Mouse (Mus musculus): Measurements from ENCODE around the gene Dusp27.

The Dusp27 gene

DNA sequence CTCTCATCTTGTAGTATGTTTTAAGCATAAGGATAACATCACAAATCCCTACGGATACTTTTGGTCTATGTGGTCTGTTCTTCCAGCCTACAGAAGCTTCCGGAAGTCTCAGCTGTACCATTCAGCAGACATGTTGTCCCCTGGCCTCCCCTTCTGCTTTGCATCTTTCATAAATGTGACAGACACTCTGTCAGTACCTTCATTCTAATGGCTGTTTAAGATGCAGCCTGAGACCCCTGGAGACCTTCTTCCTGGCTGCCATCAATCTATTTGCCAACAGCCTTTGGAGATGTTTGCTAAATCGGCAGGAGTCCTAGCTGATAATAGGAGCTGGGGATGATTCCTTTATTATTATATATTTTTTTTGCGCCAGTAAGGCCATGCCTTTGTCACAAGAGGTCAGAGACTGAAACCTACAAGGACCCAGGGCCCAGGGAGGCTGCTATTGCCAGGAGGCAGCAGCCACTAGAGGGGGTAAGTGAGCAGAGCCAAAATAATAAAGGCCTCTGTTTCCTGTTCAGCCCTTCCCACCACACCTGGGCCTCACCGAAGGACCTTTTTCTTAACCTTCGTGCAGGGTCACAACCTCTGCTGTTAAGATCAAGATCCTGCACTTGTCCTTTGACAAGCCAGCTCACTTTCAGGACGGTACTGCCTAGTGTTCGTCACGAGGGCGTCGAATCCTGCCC lies 24.7 kb downstream of the Dusp27 start:
- DNase-seq (ENCODE audit: low read depth, low spot score), result no peak

DNA sequence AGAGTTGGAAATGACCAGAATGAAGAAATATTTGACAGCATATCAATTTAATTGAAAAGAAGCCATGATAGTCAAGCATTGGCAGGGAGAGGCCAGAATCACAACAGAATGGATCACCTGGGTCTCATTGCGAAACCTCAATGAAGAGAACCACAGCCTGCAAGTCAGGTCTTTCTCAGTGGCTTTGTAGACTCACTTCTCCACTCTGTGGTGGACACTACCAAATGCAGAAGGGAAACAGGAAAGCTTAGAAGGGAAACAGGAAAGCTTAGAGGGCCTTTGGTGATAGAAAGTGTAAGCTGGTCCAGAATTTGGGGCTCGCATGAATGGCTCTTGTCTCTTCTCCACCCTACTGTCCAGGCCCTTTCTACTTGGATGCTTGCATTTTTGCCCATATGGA lies 29.6 kb downstream of the Dusp27 start:
- no peak for DNase-seq (ENCODE audit: low read depth, low spot score)

DNA sequence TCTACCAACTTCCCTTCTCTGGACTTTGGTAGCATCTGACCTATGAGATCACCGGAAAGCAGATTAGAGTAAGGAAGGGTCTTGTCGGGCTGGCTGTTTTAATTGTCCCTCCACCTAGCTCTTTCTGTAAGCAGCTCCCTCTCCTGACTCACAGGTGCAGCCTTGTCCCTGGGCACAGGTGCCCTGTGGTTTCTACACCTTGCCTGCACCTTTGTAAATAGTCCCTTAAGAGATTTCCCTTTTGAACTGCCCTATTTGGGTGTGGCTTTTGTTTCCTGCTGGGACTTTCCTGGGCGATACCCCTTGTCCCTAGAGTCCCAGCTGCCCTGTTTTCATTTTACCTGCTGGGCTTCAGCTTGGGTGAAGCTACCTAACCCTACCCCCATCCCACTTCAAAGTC lies 33.3 kb downstream of the Dusp27 start:
- DNase-seq (ENCODE audit: low read depth, low spot score), result no peak

DNA sequence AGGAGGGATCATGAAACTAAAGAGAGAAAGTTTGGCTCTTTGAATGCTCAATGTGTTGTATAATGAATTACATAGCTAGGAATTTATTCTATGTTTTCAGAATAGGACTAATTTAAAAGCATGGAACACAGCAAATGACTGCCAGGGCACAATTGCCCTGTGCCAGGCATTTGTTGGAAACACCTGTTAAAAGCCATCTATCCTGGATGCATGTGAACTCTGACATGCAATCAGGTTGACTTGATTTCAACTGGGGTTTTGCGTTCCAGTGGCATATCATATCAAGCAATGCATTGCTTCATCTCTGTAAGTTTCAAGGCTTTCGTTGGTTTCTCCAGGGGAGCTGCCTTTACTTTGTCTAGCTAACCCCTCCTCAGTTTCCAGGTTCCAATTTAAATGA lies 37.4 kb downstream of the Dusp27 start:
- DNase-seq (ENCODE audit: low read depth, low spot score), result no peak

DNA sequence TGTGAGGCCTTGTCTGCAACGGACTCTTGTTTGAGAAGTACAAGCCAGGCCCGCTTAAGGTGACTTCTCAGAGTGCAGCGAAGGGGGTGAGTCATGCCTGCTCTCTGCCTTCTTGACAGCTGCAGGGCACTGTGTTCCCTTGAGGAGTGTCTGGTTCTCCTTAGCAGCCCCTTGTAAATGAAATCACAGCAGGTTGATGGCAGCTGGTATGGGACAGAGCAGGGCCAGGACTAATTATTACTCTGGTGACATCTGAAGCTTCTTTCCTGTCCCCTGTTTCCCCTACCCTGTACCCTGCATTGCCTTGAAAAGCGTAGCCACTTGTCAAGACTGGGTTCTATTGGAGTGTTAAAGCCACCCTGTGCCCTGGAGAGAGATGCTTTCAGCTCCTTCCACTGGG lies 38.0 kb downstream of the Dusp27 start:
- DNase-seq (ENCODE audit: low read depth, low spot score), result no peak

DNA sequence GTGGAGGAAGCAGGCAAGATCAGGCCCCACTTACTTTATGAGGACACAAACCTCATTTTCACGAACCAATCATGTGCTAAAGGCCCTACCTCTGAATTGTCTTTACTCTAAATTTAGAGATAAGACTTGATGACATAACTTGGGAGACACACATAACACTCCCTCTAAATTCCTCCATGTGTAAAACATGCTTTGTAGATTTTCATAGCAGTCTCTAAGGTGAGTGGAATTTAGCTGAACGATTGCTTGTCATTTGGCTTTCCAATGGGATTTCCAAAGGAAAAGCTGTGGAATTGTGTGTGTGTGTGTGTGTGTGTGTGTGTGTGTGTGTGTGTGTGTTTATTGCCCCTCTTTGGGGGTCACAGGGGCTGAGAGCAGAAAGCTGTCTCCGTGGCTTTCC lies 38.4 kb downstream of the Dusp27 start:
- no peak for DNase-seq (ENCODE audit: low read depth, low spot score)

DNA sequence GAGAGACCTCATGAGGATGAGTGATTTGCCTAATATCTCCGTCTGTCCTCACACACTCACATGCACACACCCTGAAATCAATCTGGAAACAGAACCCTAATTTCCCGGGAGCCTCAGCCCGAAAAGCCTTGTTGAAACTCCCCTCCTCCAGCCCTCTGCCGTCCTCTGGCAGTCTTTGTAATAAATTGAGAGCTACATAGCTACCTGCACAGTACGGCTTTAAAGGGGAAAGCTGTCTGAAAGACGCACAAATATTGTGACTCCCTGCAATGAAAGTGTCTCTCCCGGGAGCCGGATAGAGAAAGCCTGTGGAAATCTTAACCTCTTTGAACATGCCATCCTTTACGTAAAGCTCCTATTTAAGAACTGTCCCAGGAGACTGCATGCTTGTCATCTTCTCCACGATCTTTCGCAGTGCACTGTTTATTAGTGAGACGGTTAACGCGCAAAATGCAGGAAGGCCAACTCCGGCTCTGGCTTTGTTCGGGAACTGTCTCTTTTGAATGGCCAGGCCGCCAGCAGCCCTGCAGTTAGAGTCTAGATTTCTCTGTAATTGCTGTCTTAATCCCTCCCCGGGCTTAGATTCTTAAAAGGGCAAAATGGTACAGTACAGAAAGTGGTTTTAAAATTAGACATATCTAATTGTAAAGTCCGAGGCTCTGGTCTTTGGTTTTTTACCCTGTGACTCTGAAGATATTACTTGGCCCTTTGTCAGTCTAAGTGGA lies 39.1 kb downstream of the Dusp27 start:
- no peak for DNase-seq (ENCODE audit: low read depth, low spot score)

DNA sequence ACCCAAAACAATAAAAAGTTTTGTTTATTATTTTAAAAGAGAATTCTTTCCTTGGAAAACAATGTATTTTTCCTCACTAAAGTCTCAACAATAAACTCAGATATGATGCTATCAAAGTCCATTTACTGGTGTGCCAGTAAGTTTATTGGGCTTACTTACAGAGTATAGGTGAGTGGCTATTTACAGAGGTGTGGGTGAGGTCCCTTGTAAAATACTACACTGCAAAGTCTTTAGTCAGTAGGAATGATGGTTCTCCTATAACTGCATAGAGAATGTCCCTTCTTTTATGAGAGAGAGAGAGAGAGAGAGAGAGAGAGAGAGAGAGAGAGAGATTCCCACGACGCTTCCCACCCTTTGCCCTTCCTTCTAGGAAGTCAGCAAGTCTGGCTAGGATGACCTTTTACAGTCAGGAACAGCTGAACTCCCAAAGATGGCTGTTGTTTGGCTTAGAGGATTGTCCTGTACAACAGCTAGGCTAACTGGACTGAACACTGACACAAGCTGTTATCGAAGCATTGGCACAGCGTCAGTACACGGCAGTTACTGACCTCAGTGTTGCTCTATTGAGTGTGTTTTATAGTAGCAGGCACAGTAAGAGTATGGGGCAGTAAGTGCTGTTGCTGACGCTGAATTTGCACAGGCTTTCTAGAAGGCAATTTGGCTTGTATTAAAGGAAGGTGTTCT lies 50.5 kb downstream of the Dusp27 start:
- DNase-seq (ENCODE audit: low read depth, low spot score), result no peak

DNA sequence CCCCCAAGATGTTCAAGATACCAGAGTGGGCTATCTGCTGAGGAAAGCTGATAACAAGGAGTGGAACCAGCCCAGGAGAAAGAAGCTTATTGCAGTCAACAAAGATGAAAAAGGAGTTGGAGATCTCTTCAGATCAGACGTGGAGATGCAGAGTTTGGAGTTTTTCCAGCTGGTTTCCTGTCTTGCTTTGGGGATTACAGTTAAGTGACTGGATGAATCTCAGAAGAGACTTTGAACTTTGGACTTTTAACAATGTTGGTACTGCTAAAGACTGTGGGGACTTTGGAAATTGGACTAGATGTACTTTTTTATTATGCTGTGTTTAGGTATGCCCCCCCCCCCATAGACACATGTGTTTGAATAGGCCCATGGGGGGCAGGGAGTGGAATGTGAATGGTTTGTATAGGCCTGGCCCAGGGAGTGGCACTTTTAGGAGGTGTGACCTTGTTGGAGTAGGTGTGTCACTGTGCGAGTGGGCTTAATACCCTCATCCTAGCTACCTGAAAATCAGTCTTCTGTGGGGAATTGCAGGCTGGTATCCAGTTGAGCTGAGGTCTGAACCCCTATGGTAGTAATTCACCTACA lies 59.8 kb downstream of the Dusp27 start:
- no peak for DNase-seq (ENCODE audit: low read depth, low spot score)

DNA sequence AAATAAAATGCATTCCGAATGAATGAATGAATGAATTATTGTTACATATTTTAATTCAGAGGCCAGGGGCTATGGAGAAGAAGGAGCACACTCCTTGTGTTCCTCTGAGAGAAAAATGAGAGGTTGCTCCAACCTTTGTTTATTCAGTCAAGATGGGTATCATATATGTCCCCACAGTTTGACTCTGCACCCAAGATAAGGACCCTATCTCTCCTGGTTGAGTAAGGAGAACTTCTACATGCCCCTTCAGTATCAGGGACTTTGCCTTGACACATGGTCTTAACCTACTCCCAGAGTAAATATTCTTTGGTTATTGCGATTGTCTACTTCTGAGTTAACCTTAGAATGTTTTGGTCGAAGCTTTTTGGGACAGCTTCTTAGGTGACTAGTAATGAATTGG lies 63.9 kb downstream of the Dusp27 start:
- no peak for DNase-seq (ENCODE audit: low read depth, low spot score)

DNA sequence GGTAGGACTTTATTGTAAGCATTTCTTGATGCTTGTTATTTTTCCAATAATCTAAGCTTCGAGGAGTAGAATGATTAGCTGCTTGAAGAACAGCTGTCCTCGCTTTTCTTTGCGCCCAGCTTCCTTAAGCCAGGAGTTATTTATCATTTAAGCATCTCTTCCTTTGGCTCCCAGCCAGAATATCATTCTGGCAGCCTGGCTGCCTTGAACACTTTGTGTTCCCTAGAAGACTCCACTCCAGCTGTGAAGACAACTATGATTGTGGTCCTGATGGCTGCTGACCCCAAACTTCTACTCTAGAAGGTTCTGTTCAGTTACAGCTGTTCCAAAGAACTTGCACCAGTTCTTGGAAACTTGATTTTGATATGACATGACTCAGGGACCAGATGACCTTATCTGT lies 66.2 kb downstream of the Dusp27 start:
- no peak for DNase-seq (ENCODE audit: low read depth, low spot score)

DNA sequence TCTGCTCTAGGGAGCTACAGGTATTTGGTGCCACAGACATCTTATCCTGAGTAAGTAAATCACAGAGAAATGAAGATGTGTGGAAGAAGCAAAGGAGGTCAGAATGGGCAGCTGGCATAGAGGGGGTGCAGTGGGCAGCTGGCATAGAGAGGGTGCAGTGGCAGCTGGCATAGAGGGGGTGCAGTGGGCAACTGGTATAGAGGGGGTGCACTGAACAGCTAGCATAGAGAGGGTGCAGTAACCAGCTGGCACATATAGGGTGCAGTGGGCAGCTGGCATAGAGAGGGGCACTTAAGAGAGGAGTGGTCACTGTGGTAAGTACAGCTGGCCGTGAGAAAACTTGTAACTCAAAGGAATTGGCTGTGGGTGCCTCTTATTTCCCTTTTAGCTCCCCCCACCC lies 67.3 kb downstream of the Dusp27 start:
- DNase-seq (ENCODE audit: low read depth, low spot score), result no peak

DNA sequence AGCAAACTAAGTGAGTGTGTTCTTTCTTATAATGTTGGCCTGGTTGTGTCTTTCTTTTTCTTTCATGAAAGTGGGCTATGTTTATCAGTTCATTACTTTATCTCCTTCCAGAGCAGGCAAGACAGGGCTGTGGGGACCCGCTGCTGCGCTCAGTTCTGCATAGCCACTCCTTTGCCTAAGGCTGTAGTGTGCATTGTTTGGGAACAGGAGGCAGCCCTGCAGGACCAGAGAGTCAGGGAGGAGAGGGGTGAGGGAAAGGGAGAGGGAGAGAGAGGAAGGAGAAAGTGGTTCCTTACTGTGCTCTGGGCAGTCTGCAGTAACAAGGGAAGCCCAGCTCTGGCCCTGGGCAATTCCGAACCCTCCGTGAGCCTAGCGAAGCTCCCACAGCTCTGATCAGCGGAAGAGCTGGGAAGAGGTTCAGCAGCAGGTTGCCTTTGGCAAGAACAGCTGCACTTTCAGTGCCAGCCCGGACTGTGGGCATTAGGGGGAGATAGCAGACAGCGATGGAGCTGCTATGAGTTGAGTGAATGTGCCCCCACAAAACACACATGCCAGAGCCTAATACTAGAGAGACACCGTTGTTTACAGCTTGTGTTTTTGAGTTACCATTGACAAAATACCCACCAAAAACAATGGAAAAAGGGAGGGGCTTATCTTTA lies 71.5 kb downstream of the Dusp27 start:
- DNase-seq (ENCODE audit: low read depth, low spot score), result no peak

DNA sequence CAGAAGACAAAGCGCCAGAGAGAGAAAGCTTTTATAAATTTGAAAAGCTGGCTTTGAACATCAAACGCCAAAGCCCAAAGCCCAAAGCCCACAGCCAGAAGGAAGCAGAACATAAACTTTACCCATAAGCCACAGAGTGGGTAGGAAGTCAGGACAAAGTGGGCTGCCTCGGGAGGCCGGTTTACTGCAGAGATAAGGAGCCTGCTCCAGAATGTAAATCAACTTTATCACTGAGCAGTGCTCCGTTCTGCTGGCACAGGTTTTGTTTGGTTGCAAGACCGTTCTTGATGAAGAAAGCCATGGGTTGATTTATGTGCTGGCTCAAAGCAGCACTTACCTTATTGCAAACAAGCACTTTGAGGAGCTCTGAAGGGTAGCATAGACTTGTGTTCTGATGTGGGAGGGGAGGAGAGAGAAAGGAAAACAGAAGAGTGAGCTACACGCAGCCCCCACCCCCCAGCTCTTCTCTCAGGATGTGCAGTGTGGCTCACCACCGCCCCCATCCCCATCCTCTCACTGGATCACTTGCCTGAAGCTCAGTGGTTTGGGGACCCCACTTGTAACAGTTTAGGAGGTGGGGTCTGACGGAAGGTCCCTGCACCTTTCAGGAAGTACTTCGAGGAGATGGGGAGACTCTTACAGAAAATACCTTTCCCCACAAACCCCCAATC lies 74.3 kb downstream of the Dusp27 start:
- DNase-seq (ENCODE audit: low read depth, low spot score), result no peak

DNA sequence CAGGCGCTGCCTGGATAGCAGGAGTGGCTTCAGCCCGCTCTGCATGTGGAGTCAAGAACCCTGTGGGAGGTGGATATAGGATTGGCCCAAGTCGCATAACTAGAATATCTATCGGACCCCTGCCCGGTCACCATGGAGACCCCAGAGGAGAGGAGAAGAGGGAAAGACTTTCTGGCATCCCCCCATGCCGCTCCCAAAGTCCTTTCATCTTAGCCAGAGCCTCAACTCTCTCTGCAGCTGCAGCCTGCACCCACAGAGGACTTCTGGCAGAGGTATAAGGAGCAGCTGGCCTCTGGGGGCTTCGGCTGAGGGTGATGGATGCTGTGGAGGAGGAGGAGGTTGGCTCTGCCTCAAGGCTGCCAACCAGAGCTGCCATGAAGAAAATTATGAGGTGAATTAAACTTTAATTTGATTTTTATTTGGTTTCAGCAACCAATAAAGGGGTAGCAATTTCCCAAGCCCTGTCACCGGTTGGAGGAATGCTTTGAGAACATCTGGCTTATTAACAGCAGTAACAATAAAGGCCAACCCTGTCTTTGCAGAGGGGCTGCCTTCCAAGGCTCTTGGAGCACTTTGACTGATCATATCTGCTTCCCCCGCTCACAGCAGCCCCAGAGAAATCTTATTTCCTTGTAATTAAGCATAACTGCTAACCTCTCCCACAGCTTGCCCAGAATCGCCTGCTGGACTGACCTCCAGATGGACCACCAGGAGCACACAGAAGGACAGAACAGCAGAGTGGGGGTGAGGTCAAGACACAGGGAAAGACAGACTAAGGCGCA lies 78.5 kb downstream of the Dusp27 start:
- no peak for DNase-seq (ENCODE audit: low read depth, low spot score)

DNA sequence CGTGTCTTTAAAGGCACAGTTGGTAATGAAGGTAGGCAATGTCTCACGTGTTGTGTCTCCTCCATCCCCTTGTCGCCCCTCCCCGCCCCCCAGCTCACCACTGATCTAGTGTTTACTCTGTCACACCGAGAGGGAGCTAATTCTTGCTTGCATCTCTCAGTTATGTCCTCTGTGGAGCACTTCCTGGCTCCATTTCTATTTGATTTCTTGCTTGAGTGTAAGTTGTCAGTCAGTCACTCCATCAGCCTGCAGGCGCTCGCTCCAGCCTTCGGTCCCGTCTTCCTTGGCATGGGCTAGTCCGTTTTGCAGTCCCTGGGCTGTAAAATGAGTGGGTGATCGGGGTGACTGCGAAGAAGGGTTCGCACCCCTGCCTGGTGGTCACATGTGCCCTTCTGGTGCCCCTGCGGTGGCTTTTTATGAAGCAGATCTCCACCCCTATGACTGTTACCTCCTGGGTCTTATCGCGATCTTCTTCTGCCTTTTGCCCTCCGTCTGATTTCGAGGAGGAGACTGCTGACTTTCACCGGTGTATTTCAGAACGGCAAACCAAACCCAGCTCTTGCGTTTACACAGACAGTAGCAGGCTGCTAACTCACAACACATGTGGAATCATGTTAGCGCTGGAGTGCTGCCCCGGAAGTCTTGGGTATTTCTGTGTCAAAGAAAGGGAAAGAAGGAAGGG lies 79.4 kb downstream of the Dusp27 start:
- DNase-seq (ENCODE audit: low read depth, low spot score), result no peak
